Mouse (Mus musculus) urinary bladder, postnatal 4 days (tissue): ENCODE measurements around the gene Gm45713.
A peak's percentile ranks its signal among the peaks of the same experiment; 100 is the strongest.
"Not testable (repeated sequence)": the region's sequence is repeated elsewhere in the genome, so short reads cannot be mapped to it uniquely, and the experiment has no call there.

Experiments used
- DNase-seq, 2 experiments: peaks; one replicate each; pipeline ENCODE4 v3.0.0; 2021 to 2022; ENCODE audit warnings: low spot score in 2 of 2

Gm45713 gene

DNA sequence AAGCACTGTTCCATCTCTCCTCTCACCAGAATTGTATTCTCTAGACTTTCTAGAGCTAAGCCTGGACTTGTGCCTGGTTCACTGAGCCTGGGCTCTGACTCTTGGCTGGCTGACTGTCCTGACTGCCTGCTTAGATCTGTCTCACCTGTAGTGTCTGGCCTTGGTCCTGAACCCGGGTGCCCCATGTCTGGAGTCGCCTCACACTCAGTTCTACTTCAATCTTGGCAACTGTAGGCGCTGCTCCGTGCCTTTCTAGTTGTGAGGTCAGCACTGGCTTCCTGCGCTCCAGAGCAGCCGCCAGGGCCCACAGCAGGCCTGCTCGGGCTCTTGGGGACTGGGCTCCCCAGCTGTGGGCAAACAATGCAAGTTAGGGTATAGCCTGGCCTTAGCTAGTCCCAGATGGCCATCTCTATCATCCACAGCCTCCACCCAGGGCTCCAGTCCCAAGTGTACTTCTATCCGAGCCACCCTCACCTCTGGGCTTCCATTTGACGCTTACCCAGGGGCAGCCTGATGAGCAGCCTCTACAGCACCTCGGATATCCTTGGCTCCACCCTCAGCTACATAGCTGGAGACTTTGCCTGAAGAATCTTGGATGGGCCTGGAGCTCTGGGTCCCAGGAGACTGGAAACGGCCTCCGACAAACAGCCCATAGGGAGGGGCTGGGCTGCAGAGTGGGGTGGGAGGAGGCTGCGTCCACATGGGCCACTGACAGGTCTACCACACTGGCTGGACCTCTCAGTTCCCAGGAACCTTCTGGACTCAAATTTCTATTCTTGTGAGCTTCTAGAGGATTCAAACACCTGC, 8.5 kb upstream of the Gm45713 start:
- no peak for DNase-seq

DNA sequence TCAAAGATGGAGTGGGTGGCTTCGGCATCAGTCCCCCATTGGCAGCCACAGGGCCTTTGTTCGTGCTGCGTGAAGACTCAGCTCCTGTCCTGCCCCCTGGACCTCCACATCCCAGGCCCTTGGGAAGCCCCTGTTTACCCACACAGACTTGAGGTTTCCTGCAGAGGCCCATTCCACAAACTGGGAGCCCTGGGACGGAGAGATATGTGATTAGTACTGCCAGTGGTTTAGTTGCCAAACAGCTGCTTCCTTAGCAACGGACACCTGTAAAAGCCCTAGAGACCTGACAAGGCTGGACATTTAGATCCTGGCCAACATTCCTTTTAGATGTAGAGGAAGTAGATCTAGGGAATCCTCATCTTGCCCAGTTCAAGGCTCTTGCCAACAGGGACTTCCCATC, 5.9 kb upstream of the Gm45713 start:
- DNase-seq = no peak

DNA sequence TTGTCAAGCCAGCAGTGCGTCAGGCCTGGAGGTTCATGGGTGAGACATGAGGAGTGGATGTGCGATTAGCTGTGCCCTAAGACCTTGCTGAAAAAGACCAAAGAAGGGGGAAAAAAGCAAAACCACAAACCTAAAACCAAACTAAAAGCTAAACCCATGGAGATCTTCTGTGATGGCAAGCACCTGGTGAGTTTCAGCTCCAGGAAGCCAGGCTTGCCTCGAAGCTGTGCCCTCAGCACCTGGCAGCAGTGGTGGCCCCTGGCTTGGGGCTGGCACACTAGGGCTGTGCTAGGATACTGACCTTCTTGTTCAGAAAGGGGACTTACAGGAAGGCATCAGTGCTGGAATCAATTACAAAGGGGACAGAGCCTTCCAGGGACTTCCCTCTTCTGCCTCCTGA, 5.3 kb upstream of the Gm45713 start:
- DNase-seq = no peak

DNA sequence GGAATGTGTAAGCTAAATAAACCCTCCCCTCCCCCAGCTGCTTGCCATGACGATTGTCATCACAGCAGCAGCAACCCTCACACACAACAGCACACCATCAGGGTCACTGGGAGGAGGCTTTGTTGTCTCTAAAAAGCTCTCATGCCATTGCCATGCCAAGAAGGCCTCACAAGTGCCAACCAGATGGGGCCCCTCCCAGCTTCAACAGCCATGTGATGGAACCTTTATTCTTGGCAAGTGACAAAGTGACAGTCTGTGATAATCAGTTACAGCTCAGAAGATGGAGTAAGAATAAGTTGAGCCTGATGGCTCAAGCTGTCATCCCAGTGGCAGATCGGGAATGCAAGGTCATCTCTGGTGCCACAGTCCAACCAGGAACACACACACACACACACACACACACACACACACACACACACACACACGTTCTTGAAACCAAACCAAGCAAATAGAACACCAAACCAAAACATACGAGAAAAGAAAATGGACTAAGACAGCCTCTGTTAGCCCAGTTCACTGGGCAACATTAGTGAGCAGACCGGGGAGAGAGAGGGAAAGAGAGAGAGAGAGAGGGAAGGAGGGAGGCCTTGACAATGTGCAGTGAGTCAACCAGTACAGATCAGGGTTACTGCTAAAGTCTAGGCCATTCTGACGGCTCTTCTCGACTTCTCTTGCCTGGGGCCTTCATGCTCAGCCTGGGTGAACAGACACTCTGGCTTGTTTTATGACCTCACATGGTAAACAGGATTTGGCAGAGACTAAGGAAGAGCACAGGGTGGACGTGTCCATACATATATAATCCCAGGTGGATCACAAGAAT, 4.1 kb upstream of the Gm45713 start:
- DNase-seq = no peak

DNA sequence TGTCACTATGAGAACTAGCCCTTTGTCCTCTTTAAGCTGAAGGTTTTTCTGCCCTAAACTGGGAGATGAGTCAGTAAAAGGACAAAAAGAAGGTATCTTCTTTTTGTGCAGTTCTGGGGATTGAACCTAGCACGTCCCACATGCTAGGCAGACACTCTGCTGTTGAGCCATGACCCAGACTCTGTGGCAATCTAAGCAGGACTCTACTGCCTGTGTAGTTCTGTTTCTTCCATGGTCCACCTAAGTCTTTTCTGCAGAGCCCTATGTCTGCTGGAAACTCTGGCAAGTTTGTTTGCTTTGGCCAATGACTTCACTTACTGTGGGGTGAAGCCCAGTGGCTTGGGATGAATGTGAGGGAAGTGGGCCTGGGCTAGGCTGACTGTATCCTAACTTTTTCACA, 2.4 kb upstream of the Gm45713 start:
- no peak for DNase-seq

DNA sequence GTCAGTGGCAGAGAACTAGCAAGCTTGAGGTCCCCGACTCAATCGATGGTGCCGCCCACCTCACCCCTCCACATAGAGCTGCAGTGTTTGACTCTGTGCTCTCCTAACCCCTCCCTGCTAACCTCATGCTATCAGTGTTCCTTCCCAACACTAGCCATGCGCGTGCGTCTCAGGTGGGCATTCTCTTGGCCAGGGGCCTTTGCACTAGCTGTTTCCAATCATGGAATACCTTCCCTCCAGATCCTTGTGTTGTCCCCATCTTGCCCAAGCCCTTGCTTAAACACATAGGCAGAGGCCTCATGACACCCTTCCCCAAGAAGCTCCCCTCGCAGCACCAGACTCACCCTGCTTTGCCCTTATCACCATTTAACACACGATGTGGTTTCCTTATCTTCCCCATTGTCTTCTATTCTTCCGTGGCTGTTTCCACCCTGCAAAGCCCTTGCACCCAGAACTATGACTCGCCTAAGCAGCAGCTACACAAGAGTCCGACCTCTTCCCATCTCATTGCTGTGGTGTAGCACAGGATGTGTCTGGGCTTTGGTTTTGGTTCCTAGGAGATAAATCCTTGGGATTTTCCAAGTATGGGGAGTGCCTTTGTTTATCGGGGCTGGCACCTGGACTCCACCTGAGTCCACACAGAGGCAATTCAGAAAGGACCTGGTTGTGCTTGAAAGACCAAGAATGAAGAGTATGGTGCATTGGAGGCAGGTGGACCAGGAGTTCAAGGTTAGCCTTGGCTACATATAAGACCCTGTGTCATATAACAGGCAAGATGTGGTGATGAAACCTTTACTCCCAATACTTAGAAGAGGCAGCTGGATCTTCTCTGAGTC, 1.4 kb upstream of the Gm45713 start:
- DNase-seq = no peak

DNA sequence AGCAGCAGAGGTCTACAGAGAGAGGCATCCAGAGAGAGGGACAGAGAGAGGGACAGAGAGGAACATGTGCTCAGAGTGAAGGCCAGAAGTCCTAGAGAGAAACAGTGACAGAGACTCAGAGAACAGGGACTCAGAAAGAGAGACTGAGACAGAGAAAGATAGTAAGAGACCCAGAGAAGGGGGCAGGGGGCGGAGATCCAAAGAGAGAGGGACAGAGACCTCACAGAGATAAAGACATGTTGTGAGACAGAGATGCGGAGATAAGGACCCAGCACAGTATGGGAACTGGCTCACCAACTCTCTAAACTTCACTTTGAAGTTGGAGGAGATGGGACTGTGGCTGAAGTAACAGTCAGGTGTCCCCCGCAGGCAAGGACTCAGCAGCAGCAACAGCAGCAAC, 661 bp downstream of the Gm45713 start:
- DNase-seq = no peak

DNA sequence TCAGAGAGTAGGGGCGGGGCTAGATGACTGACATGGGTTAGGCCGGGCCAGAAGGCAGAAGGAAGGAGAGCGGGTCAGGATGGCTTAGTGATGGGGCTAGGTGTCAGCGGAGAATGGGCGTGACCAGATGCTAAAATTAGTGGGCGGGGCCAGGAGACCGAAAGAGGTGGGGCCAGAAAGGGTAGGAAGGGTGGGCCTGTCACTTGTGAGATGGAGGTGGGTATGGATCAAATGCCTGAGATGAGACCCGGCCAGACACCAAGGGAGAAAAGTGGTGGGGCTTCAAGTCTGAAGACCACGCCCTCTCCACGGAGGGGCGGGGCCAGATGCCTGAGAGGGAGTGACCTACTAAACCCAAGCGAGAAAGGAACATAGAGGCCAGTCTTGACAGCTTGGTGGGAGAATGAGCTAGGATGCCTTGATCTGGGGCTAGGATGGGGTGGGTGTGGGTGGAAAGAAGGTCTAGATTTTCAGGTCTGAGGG, 1.4 kb downstream of the Gm45713 start:
- no peak for DNase-seq

DNA sequence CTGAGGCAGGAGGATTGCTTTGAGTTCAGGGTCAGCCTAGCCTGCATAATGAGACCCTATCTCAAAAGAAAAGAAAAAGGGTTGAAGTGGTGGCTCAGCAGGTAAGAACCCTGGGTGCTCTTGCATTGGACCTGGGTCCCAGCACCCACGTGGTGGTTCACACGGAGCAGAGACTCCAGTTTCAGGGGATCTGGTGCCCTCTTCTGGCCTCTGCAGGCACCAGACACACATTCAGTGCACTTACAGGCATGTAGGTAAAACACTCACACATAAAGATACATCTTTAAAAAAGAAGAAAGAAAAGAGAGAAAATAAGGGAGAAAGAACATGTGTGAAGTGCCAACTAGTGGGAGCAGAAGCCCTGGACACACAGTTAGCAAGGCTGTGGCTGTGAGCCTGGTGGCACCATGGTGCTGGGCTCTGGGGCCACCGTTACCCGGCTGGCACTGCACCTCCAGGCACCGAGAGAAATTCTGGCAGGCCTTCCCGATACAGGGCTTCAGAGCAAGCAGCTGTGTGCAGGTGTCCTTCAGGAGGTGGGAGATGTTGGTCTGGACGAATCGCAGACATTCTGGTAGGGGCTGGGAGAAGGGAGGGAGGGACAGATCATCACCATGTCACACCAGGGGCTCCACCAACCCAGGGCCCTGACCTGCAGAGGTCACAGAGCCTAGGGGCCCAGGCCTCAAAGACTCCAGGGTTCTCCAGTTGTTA, 2.4 kb downstream of the Gm45713 start:
- no peak for DNase-seq

DNA sequence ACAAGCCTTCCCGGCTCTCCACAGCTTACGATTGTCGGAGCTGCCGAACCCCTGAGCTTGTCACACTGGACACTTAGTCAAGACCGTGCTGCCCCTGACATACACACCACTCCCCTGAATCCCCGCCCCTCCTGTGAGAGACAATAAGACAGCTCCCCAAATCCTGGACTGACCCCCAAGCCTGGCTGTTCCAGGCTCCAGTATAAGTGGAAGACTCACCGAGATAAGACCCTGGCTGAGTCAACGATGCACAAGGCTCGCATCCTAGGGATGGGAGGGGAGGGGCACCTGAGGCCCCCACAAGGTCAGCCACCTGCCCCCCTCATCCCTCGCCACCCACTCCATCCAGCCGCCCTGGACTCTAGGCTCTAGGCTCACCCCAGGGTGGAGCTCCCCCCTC, 4.2 kb downstream of the Gm45713 start:
- DNase-seq = no peak

DNA sequence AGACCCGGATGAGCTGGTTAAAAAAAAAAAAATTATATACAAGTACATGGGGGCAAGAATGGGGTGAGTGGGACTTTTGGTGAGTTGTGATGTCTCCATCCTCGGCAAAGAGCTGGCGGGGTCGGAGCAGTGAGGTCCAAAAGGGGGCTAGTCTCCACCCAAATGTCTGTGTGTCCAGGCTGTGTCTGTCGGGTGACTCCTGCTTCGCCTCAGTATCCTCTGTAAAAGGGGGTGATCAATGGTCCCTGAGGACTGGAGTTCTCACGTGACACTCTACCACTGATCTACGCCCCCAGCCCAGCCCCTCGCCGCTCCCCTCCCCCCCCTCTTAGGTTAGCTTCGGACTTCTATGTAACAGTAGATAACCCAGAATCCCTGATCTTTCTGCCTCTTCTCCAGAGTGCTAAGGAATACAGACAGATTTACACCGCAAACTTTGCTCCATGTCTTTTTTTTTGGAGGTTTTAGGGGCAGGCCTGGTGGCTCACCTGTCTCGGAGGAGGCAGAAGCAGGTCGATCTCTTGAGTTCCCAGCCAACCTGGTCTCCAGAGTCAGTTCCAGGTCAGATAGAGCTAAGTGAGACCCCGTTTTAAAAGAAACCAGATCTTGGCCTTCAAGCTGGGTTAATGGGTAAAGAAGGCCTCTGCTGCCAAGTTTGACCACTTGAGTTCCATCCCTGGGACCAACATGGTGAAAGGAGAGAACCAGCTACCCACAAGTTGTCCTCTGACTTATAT, 6.1 kb downstream of the Gm45713 start:
- DNase-seq = no peak

DNA sequence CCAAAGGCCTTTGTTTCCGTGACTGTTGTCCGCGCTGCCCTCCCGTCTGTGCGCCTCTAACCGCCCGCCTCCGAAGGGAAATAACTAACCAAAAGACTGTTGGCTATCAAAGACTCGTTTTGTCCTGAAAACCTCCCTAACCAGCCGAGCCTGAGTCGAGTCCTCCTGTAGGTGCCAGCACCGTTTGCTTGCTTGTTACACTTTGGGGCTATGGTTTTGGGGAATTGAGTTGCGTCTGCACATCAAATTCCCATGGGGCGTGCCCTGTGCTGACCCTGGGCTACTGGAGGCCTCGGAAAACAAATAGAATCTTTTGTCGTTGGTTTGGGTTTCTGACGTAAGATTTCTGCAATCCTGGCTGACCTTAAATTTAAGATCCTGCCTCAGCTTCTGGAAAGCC, 6.7 kb downstream of the Gm45713 start:
- DNase-seq = no peak

DNA sequence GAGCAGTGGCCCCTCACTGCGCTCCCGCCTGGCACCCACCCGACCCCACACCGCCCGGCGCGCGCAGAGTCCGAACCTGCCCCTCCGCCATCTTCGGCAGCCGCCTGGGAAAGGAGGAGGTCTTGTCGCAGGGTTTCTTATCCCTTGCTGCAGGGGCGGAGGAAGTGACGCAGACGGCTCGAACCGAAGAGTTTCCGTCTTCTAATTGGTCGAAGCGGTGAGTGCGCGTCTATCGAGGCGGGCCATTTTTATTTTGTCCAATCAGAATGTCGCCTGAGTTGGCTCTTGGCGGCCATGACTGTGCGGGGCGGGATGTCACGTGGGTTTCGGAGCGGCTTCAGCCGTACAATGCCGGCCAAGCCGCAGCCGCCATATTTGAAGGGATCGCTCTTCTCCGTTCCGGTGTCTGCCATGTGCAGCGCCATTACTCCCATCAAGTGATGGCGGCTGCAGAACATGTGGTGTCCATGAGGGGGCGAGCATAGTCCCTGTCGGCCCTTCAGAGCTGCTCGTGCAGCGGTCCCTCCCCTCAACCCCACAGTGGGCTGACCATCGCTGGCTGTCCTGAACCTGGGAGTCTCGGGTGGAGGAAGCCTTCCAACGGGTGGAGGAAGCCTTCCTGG, 7.3 kb downstream of the Gm45713 start, which contains the start of gene Rpl13a:
Gene Rpl13a (minus strand): TSS at position 138 of the 623 bp plus-strand sequence.
- DNase-seq = peak; percentile 97 to 99

DNA sequence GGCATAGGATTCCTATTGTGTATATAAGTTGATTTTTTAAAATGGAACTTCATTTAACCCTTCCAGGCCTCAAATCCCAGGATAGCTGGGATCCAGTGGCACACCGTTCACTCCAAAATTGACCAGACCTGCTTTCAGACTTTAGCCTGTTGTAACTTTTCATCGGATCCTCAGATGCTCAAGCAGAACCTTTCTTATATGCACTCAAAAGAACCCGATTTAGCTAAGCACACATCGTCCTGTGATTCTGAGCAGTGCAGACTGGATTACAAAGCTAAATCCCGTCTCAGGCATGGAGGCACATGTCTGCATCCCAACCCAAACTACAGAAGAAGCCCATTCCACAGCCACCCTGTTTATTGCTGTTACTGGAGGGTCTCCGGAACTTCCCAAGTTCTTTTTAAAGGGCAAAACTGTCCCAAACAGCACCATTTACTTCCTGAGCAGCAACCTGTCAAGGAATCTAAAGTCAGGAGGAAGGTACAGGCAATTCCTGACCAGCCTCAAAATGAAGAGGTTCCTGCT, 8.3 kb downstream of the Gm45713 start:
- DNase-seq = no peak

DNA sequence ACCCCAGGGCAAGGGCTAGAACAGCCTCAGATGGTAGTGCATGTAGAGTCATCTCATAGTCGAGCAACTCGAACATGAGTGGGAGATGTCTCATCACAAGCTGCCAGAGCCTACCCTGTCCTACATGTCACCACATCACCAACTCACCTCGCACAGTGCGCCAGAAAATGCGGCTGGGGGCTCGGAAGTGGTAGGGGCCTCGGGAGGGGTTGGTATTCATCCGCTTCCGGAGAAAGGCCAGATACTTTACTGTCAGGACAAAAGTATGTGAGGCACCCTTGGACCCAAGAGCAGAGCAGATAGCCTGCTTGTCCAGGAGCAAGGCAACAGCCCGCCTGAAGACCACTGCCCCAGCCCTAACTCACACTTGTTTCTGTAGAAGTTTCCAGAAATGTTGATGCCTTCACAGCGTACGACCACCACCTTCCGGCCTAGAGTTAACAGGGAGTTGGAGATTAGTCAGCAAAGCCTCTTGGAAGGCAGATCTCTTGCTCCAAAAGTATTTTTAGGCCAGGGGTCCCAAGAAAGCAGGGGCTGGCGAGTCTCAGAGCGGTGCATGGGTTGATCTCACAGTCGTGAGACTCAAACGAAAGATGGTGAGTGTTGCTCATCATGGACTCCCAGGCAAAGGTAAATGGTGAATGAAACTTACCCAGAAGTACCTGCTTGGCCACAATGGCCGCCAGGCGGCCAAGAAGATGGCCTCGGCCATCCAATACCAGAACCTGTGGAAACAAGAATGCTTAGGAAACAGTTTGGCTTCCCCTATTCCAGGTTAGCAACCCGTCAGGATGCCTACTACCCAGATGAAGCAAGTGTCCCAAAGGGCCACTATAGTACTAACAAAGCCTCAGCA, 9.0 kb downstream of the Gm45713 start:
- DNase-seq = no peak

DNA sequence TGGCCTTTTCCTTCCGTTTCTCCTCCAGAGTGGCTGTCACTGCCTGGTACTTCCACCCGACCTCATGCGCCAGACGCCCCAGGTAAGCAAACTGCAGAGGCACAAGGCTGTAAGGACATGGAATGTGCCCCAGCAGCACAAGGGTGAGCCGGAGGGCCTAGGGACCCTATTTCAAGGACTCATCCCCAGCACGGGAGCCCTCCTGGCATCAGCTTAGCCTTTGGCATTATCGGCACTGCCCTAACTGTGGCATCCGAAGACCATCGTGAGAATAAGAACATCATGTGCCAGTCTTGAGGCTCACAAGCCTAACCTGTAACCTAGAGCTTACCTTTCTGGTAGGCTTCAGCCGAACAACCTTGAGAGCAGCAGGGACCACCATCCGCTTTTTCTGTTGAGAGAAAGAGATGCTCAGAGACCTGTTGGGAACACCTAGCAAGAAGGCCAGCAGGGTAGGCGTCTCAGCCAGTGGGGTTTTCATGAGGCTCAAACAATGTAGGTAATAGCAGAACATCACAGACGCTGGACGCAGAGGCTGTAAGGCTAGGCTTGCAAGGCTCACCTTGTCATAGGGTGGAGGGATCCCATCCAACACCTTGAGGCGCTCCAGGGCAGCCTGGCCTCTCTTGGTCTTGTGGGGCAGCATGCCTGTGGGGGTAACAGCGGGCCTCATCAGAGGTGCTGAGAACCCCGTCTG, 9.7 kb downstream of the Gm45713 start:
- no peak for DNase-seq

DNA sequence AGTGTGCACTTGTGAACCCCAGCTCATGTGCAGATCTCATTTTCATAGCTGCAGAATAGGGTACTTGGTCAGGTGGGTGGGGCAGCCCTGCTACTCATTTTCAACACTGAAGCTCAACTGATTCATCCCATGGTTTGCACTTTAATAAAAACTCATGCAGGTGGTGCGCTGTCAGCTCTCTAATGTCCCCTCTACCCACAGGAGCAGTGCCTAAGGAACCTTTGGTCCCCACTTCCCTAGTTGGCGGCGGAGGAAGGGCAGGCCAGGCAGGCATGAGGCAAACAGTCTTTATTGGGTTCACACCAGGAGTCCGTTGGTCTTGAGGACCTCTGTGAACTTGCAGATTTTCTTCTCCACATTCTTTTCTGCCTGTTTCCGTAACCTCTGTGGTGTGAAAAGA, 10.4 kb downstream of the Gm45713 start:
- not testable (repeated sequence) for DNase-seq

DNA sequence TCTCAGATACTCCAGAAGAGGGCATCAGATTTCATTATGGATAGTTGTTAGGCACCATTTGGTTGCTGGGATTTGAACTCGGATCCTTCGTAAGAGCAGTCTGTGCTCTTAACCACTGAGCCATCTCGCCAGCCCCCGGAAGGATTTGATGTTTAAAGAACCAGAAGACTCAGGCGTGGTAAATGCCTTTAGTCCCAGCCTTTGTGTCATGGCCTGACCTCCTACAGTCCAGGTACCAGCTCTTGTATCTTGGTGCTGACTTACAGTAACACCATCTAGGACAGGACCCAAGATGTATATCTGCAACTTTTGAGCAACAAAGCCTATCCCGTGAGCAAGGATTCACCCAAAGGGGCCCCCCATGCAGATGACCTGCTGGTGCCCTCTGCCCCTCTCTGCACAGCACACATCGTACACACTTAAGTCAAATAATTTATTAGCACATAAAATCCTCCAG, 10.9 kb downstream of the Gm45713 start:
- no peak for DNase-seq
